Mouse (Mus musculus): ENCODE data around the gene Gm42669.
A peak's percentile ranks its signal among the peaks of the same experiment; 100 is the strongest.

Gene Gm42669

DNA sequence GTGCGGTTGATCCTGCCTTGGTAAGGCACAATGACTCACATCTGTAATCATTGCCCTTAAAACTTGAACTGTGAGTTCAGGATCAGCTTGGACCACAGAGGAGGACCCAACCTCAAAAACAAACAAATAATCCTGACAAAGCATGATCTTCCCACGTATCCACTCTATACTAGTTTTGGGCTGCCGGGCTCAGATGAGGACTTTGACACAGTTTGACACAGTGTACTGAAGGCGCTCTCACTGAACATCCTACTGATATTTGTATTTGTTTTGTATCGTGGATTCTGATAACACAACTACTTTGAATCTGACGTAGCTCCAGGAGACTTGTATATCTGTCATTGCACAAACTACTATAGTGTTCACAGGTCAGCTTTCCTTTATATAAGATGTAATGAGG lies 14.0 kb downstream of the Gm42669 start:
- no peak for DNase-seq (ENCODE audit: low spot score in 2 of 2)

DNA sequence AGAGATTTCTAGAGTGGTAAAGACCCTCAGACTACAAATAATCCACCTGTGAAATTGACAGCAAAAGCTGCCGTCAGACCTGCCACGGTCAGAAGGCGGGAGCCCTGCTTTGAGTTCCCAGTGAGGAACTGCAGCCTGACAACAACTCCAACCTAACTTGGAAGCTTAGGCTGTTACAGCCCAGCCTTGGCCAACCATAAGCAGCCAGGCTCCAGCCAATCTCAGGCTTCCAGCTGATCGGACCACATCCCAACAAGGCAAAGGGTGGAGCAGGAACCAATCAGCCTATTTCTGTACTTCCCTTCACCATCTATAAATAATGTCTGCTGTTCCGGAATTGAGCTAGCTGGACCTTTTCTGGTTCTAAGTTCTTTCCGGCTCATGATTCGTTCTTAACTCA lies 14.5 kb downstream of the Gm42669 start:
- DNase-seq (ENCODE audit: low spot score in 2 of 2), result no peak

DNA sequence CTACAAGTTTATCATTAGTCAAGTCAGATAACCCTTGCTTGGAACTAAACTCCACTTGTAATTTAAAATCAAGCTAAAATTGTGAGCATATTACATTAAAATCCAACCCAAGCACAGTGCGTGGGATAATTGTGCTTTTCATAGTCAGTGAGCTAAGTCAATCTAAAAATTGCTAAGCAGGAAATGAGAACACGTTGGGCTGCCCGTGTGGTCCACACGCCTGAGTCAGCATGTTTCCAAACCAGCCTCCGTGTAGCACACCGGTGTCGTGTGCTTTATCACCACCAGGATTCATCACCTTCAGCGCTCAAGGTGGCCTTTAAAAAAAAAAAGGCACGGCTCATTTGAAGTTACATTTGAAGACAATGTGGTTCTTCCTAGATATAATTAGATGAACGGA lies 16.9 kb downstream of the Gm42669 start:
- DNase-seq (ENCODE audit: low spot score in 2 of 2), result no peak

DNA sequence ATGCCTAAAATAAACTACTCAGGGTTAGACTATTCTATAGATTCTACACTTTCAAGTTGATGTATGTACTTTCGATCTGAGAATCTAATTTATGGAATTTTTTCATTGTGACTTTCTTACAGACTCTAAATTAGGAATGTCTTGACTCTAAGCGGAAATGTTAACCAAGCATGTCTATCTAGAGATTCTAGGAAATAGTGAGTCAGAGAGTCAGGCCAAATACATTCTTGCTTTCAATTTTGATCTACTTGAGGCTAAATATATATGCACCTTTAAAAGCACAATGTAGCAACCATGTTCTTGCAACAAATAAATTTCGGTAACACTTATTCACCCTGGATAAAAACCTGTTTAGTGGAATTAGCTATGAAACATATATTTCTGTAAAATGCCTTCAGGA lies 21.4 kb downstream of the Gm42669 start:
- DNase-seq (ENCODE audit: low spot score in 2 of 2), result no peak

DNA sequence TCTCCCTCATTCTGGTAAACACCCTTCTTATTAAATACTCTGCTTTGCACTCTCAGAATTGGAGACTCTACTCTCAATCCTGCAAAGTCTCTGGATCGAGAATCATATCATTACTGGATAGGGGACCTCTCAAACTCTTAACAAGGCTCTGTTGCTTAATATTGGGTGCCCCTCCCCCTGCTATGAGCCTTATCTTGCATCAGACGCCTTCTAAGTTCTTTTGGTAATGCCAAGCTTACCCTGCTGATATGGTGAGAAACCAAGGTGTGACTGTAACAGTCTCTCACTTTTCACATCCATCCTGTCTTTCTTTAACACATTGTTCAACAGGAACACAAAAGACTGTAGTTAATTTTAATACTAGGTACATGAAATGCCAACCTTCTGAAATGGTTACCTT lies 26.2 kb downstream of the Gm42669 start:
- no peak for DNase-seq (ENCODE audit: low spot score in 2 of 2)

DNA sequence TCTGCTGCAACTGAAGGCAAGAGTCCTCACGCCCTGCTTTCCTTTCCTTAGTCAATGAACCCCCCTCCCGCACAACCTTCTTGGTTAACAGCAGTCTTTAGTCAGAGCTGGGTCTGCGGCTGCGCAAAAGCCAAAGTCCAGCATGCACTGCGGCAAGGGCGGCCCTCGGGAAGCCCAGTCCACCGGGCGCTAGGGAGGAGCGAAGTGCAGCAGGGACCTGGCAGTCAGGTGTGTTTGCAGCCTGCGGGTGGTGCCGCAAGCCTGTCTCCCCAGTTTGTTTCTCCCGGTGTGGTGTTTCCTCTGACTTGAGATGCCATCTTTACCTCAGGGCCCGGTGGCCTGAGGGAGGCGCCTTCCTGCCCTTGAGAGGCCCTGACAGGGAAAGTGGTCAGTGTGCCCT lies 27.2 kb downstream of the Gm42669 start, which contains the start of gene 1700028K03Rik:
Gene 1700028K03Rik, plus strand, starts transcription at position 129 of the 400 bp plus-strand sequence.
- no peak for DNase-seq (ENCODE audit: low spot score in 2 of 2)

DNA sequence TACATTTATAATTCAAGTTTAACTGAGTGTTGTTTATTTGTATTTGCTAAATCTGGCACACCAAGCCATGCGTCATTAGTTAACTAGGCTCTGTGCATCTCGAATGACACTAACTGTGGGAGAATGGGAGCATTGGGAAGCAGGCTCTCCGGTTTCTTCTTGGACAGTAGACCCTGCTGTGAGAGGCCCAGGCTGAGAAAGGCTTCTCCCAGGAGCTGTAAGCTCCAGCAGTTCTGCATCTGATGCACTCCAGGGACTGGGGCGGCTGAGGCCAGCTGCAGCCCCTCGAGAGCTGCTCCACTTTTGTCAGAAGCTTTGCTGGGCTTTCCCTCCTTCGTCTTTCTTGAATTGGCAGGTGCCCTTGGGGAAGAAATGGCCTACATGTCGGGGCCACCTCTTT lies 34.3 kb downstream of the Gm42669 start:
- DNase-seq (ENCODE audit: low spot score in 2 of 2), result no peak

DNA sequence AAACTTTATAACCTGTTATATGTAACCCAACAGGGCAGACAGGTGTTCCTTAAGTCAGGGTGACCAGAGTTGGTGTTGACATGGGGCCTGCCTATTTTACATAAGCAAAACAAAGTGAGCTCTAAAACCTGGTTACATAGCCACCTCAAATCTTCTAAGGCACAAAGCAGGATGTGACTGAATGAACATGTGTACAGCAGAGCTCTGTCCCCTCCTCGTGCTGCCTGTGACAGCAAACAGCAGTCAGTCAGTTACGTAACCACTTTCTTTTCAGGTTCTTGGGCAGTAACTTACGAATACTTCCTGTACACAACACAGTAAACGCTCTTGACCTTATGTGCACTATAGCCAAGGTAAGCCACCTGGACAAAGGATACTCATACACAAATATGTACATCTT lies 38.5 kb downstream of the Gm42669 start:
- DNase-seq (ENCODE audit: low spot score in 2 of 2), result no peak

DNA sequence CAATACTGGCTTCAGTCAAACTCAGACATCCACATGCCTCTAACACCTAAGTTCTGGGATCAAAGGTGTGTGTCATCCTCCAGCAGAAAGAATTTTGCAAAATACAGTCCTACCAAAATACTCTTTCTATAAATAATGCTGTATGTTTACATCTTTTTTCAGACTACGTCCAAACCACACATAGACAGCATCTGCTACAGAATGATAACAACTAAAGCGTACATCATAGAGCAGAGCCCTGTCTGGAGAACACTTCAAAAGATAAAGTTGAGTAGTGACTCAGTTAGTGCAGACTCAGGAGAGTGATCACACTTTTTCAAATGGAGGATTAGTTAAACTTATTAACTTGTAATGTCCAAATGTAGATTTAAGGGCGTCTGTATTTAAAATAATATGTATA lies 40.5 kb downstream of the Gm42669 start:
- no peak for DNase-seq (ENCODE audit: low spot score in 2 of 2)

DNA sequence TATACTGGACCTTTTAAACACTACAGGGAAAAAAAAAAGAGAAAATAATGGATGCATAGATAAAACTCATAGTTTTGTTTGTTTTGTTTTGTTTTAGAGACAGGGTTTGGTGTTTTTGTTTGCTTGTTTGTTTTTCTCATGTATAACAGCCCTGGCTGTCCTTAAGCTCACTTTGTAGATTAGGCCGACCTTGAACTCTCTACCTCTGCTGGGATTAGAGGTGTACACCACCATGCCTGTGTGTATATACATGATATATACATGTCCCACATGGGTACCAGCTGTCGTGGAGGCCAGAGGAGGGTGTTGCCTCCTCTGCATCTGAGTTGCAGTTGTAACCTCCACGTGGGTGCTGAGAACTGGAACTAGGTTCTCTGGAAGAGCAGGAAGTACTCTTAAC lies 41.0 kb downstream of the Gm42669 start:
- DNase-seq (ENCODE audit: low spot score in 2 of 2), result no peak

DNA sequence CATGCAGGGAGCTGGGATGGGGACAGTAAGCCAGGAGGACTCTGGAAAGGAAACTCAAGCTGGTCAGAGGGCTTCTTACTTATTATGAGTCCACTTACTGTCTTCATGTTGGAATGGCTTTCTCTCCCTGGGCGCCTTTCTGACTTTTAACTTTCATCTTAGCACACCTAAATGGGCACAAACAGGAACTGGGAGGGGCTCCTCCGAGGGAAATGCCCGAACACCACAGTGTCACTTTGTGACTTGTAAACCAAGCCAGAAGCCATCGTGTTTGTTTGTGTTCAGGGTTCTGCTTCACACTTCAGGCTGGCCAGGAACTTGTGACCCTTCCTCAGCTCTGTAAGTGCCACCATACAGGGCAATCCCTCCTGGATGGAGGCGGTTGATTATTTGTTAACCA lies 46.9 kb downstream of the Gm42669 start:
- no peak for DNase-seq (ENCODE audit: low spot score in 2 of 2)

DNA sequence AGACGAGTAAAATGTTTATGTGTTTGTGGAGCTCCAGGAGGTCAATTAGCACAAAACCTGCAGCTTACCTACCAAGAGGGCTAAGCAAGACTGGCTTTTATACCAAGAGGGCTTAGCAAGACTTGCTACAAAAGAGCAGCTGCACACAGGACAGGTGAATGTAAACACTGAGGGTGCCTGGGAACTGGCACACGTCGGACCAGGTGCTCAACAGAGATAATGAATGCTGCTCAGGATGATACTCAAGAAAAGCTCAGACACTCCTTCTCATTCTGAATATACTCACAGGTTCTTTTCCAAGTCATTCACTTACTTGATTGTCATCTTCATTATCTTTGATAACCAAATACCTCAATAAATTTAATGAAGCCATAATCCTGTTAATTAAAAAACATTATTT lies 49.5 kb downstream of the Gm42669 start:
- DNase-seq (ENCODE audit: low spot score in 2 of 2), result no peak

DNA sequence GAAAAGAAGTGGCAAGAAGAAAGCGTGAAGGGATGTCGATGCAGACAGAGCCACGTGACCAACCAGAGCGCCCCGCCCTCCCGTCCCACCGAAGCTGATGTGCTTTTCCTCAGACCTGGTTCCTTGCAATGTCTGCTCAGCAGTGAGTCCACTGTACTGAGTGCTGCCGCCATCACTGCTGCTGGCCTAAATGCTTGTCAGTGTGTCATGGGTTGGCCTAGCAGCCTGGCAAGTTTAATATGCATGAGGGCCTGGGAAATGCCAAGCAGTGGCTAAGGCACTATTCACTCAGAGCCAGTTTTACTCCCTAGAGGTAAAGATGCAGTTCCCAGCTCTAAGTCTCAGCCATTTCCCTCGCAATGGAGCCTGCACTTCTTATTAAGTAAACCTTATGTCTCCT lies 61.7 kb downstream of the Gm42669 start:
- no peak for DNase-seq (ENCODE audit: low spot score in 2 of 2)

DNA sequence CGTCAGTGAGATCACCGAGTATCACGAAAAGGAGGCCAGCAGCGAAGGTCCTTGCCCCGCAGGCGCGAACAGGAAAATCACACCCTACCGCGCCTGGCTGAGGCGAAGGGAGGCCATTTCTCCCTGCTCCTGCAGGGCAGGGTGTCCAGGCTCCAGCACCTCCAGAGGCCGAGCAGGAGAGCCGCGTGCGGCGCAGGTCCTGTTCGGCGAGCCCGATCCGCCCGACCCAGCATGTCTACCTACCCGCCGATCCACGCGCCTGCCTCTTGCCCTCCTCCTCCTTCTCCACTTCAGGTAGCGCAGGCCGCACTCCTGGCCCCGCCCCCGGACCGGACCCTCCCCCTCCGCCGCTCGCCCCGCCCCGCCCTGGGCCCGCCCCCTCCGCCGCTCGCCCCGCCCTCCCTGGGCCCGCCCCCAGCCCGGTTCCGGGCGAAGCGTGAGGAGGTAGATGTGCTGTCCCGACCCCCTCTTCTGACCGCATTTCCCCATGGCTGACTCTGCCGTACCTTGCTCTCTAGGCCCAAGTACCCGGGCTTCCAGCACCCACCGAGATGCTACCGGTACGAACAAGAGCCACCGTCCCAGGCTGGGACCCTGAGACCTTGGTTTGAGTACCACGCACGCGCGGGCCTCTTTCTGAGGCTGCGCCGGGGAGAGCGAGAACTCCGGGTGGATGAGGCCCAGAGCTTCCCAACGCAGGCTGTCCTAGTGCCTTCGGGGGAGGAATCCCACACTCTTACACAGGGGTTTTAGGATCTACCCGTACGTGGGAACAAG lies 90.1 kb downstream of the Gm42669 start, which contains the start of the genes Rpap2 and Glmn:
Gene Rpap2, plus strand, starts transcription at position 73 of the 777 bp plus-strand sequence.
Gene Glmn, minus strand, starts transcription at position 588 of the 777 bp plus-strand sequence.
- DNase-seq (ENCODE audit: low spot score in 2 of 2), result peak; percentile 85 to 86

DNA sequence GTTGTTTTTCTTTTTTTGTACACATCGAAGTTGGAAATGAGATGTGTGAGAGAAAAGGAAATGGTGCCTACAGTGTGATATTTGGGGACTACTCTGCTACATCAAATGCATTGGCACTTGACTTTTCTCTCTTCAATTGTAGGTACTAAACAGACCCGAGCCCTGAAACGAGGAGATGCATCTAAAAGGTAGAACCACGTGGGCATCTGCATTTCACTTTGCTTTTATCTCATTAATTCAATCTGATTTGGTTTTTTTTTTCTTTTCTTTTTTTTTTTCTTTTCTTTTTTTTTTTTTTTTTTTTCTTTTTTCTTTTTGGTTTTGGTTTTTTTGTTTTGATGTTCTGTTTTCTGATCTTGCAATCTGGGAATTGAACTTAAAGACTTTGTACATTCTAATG lies 91.0 kb downstream of the Gm42669 start:
- DNase-seq (ENCODE audit: low spot score in 2 of 2), result no peak

DNA sequence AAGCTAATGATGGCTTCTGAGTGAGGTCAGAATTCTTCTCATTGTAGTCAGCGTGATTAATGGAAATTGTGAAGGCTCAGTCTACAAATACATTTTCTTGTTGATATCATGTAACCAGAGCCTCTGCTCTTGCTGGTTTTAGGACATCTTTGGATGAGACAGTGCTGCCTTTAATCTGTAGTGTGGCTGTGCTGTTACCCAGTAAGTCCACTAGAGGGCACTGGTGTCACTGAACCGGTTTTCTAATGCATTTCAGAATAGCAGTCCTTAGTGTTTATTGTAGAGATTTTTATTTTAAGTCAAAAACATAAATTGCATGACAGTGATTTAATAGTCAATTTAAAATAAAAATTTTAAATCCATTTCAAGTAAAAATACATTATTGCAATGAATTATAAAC lies 103.8 kb downstream of the Gm42669 start:
- peak; percentile 19 to 45 for DNase-seq (ENCODE audit: low spot score in 2 of 2)

DNA sequence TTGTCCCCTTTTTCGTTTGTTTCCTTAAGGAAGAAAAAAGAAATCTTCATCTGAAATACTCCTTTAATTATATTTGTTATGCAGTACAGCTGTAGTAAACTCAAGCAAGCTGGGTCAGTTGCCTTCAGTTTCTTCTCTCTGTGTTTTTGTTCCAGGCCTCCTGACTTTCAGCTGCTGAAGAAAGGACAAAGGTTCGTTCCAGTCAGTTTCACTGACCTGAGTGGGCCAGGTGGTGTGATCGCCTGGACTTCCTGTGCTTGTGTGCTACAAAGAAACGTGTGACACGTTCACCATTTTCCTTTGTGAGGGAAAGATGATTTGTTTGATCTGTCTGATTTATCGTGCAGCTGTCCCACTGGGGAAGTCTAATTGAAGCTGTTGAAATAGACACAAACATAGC lies 110.6 kb downstream of the Gm42669 start:
- DNase-seq (ENCODE audit: low spot score in 2 of 2), result no peak

DNA sequence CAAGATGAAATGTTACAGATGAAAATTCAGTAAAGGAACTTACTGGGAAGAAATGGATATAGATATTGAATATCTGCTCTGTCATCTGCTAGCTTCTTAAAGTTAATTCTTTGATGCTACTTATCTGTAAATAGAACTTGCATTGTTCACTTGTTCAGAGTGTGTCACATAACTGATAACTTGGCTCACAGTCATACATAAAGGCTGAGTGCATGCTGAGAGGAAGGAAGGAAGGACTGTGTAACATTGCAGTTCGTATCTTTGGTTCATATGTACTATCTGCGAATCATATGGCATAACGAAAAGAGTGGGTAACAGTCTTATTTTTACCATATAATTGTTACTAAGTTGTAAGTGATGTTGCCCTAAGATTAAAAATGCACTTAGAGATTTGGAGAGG lies 113.9 kb downstream of the Gm42669 start:
- DNase-seq (ENCODE audit: low spot score in 2 of 2), result no peak

Data from urinary bladder, postnatal 36 days (tissue).